Mouse (Mus musculus) left cerebral cortex, adult 18-20 months (tissue): ENCODE results near the gene Dchs2. TPM values are rescaled to one million over a fixed set of nuclear protein-coding genes. Genes with fewer than 3 reads are reported as not detected.
"Not testable (repeated sequence)": the region's sequence is repeated elsewhere in the genome, so short reads cannot be mapped to it uniquely, and the experiment has no call there.

Experiments used
- DNase-seq, 2 experiments: peaks; one replicate each; pipeline ENCODE4 v3.0.0; 2021 to 2022; ENCODE audit warnings: low spot score in 2 of 2, mixed read lengths in 1 of 2
- long read RNA-seq, 2 experiments: library from polyadenylated mRNA; stranded (forward); transcript quantifications; one replicate each; pipeline ENCODE4 v2.0.0; 2021
- total RNA-seq, 2 experiments: library from RNA; stranded (reverse); gene quantifications; 2 replicates each; pipeline ENCODE4 v1.2.3; 2021

The Dchs2 gene
- 1 to 10 TPM; 2.8 to 3.1 TPM for total RNA-seq
- long read RNA-seq, experiment 1, partial matches to known transcripts, result 0 of 2 reads
- long read RNA-seq, experiment 1, other reads (novel, unspliced or antisense), result 2 of 2 reads
- long read RNA-seq, experiment 2, result 0 reads

DNA sequence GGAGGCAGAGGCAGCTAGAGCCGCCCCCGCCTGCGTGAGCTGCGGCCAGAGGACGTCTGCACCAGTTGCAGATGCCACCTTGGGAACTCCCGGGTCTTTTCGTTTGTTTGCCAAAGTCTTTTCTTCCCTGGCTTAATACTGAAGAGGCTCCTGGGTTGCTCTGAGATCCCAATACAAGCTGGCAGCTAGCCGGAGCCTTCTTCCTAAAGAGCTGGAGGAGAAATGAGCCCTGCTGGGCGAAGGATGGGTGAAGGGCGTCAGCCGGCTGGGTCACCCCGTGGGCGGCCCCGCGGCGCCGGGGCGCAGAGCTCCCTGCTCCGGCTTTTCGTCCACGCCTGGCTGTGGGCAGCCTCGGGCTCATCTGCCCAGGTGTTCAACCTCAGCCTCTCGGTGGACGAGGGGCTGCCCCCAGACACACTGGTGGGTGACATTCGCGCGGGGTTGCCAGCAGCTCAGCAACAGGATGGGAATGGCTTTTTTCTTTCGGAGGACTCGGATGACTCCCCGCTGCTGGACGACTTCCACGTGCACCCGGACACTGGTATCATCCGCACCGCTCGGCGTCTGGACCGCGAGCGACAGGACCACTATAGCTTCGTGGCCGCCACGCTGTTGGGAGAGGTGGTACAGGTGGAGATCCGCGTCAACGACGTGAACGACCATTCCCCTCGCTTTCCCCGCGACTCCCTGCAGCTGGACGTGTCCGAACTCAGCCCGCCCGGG is at the start of gene Dchs2:
TSS of gene Dchs2 (plus strand) at position 223 of the 723 bp plus-strand sequence.
- DNase-seq, result no peak

DNA sequence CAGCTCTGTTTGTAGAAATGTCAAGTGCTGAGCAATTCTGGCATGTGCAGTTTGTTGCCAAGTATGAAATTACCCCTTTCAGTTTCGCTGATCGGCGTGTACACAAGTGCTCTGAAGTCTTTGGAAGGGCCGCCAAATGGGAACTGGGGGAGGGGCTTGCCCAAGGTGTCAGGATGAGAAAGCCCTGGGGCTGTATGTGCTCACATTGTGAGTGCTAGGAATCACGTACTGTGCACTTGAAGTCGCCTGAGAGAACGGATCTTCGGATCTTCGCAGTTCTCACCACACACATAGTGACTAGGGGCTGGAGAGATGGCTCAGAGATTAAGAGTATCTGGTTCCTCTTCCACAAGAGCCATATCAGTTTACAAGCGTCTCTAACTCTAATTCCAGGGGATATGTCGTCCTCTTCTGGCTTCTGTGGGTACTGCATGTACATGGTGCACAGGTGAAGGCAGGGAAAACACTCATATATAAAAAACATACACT is 47.1 kb upstream of the Dchs2 start:
- DNase-seq, result peak; percentile 40 to 70

- no peak for DNase-seq
Measured at GRCm38 (mm10) chr3:83097586-83097985, 30.2 kb upstream of the Dchs2 start.

GRCm38 (mm10) chr3:83098546-83099034 is 29.2 kb upstream of the Dchs2 start:
- DNase-seq, result peak in 1 of 2 experiments; percentile 26

DNA sequence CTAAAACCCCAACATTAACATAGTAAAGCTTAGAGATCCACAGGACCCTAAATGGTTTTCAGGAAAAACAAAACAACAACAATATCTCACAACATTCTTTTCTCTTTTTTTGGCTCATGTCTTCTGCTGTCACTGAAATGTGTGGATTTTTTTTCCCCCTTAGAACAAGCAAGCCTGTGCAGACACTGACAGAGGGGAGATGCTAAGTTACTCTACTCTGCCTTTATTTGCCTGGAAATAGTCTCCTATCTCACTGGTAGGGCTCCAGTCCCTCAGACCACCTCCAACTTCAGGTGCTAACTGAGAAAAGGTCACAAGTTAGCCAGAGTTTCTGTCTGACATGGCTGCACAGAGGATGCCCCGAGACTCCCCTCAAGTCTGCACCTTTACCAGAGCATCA is 28.6 kb upstream of the Dchs2 start:
- DNase-seq, result no peak

DNA sequence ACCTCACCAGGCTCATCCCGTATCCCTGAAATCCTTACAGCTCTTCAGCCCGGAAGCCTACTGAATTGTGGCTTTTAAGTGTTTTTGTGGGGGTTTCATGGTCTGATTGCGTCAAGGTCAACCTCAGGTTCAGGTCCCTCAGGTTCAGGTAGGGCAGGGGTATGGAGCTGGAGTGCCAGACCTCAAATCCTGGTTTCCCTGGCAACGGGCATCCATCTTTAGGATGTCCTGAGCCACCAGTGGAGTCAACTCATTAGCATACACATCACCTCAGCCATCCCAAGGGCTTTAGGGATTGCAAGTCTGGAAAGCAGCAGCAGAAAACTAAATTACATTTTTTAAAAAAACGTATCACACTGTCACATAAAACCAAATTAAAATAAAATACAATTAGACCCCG is 28.1 kb upstream of the Dchs2 start:
- no peak for DNase-seq

GRCm38 (mm10) chr3:83102286-83102685 is 25.5 kb upstream of the Dchs2 start:
- DNase-seq, result no peak

GRCm38 (mm10) chr3:83110163-83110562 is 17.6 kb upstream of the Dchs2 start:
- no peak for DNase-seq

GRCm38 (mm10) chr3:83111485-83112261 is 16.1 kb upstream of the Dchs2 start:
- DNase-seq, result no peak

DNA sequence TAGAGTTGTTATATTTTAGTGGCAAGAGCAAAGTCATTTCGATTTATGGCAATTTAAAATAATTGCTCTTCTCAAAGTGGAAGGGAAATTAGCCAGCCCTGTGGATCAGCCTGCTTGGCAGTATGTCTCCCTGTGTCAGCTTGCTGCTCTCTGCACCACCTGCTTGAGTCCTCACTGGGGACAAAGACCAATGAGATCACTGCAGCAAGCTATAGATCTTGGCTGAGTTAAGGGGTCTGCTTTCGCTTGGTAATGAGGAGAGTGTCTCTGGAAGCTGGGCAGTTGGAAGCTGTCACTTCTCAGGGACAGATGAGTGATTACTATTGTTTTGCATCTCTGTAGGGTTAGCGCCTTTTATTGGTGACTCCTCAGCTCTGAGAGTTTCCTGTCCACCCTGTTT is 14.9 kb upstream of the Dchs2 start:
- DNase-seq, result no peak

DNA sequence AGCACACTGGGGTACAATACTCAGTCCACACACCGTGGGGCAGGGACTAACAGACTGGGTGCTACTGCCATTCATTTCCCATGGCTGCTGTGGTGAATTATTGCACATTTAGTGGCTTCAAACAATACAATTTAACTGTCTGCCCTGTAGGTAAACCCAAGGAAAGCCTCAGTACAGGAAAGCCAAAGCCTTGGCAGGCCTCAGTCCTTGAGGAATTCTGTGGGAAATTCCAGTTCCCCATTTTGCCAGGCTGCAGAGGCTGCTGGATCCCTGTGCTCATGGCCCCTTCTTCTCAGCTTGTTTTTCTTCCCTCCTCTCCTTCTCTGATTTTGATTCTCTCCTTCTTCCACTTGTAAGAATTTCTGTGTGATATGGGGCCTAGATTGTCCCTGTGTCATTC is 12.8 kb upstream of the Dchs2 start:
- DNase-seq, result no peak

DNA sequence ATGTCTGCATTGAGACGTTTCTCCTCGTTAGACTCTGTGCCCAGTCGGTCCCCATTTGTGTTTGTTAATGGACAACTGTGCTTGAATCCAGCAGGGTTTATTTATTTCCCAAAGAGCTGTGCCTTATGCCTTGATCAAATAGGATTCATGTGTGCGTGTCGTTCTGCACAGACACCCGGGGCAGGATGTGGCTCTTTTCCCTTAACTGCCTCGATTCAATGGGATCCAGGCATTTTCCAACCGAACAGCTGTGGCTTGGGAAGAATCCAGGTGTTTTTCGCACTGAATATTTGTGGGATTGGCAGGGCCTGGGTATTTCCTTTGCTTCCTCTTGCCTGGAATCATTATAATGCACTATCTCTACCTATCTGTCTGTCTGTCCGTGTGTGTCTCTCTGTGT is 10.2 kb upstream of the Dchs2 start:
- no peak for DNase-seq

- DNase-seq, result not testable (repeated sequence)
Measured at GRCm38 (mm10) chr3:83123945-83124344, 3.8 kb upstream of the Dchs2 start.

GRCm38 (mm10) chr3:83127088-83127725 is 541 bp upstream of the Dchs2 start:
- DNase-seq, result no peak

DNA sequence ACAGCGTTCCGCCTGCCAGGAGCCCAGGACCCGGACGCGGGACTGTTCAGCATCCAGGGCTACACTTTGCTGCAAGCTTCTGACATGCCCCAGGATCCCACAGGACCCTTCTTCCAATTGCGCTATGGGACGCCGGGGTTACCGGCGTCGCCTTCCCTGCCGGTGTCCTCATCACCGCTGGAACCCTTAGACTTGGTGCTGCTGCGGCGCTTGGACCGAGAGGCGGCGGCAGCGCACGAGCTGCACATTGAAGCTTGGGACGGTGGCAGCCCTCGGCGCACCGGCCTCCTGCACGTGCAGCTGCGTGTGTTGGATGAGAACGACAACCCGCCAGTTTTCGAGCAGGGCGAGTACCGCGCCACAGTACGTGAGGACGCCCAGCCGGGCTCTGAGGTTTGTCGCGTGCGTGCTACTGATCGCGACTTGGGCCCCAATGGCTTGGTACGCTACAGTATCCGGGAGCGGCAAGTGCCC is 738 bp downstream of the Dchs2 start:
- DNase-seq, result peak in 1 of 2 experiments; percentile 18

DNA sequence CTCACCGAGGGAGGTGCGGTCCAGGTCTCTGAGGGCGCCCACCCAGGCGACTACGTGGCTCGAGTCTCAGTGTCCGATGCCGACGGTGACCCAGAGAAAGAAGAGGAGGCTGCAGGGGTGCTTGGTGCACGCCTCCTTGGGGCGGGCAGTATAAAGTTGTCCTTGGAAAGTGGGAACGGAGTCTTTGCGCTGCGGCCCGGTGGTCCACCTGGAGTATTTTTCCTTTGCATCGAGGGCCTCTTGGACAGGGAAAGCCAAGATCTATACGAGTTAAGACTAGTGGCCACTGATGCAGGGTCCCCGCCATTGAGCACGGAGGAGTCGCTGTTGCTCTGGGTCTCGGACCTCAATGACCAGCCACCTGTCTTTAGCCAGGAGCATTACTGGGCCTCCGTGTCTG is 1.4 kb downstream of the Dchs2 start:
- no peak for DNase-seq

DNA sequence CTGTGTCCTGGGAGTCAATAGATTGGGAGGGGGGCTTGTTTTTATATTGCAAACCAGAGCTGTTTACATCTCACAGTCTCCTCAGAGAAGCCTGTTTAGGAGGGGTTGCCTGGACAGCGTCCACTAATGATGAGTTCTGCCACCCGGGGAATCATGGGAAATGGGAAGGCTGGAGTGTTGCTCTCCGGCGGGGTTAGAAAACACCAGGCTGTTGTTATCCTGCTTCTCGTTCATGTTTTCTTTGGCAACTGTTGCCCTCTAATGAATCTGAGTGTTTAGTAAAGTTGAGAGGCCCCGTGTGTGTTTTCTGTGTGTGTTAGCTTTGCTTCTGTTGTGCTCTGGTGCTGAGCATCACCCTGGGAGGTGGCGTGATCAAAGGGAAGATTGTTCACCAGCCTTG is 8.7 kb downstream of the Dchs2 start:
- DNase-seq, result no peak

- no peak for DNase-seq
Measured at GRCm38 (mm10) chr3:83138820-83139219, 11.1 kb downstream of the Dchs2 start.

GRCm38 (mm10) chr3:83145610-83146009 is 17.9 kb downstream of the Dchs2 start:
- no peak for DNase-seq

DNA sequence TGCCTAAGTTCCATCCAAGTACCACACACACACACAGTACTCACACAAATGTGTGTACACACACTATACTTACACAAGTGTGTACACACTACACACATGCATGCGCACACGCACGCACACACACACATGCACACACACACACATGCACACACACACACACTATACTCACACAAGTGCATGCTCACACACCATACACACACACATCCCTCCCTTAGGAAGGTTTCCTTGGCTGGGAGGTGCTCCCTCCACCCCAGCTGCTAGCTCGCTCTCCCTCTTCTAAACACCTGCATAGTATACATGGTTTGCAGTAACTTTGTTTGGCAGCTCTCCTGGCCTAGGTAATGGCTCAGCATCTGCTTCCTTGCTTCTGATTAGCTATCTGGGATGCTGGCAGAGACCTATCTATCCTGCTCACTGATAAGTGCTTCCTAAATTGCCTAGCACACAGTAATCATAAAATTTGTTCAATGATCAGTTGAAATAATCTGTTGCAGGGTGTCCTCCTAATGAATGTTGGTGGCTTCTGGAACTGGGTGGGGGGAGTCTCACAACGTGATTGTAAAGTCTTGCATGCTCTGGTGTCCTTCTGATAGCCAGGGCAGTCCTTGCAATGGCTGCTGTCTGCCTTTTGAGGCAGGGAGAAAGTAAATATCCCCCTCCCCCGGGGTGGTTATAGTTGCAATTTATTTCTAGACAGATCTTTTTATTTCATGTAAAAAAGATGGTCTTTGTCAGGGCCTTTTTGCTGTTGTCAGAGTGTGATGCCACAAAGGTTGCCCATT is 19.7 kb downstream of the Dchs2 start:
- DNase-seq, result no peak

GRCm38 (mm10) chr3:83148055-83148447 is 20.3 kb downstream of the Dchs2 start:
- DNase-seq, result no peak
